Mouse (Mus musculus) forelimb bud, embryonic 11.5 days (tissue): ENCODE measurements around the gene Mrpl41.
A peak's percentile ranks its signal among the peaks of the same experiment; 100 is the strongest.
"Not testable (repeated sequence)": the region's sequence is repeated elsewhere in the genome, so short reads cannot be mapped to it uniquely, and the experiment has no call there.

ENCODE experiments used
- DNase-seq: peaks from one replicate; pipeline ENCODE4 v3.0.0-alpha.2; 2012; ENCODE audit warnings: low read depth, low spot score

Mrpl41 gene

GRCm38 (mm10) chr2:24974906-24975703, at the start of gene Mrpl41:
Gene Mrpl41 (minus strand): TSS chr2:24975098.
- DNase-seq: peak; percentile 96

DNA sequence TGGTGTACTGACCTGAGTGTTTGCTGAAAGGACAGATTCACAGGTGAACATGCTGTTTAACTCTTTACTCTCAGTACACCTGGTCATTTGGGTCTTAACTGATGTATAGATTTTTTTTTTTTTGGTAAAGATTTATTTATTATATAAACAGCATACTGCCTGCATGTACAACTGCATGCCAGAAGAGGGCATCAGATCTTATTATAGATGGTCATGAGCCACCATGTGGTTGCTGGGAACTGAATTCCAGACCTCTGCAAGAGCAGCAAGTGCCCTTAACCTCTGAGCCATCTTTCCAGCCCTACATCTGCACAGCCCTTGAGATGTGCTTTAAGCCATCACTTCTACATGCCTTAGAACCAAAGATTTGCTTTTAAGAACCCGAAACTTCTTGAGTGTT, 47.8 kb upstream of the Mrpl41 start:
- no peak for DNase-seq

GRCm38 (mm10) chr2:25008250-25008649, 33.4 kb upstream of the Mrpl41 start:
- no peak for DNase-seq

- DNase-seq: no peak
Measured at GRCm38 (mm10) chr2:25006767-25007166, 31.9 kb upstream of the Mrpl41 start.

- DNase-seq: no peak
Measured at GRCm38 (mm10) chr2:25003946-25004786, 29.3 kb upstream of the Mrpl41 start.

- DNase-seq: peak; percentile 32
Measured at GRCm38 (mm10) chr2:25000544-25001235, 25.8 kb upstream of the Mrpl41 start.

- DNase-seq: no peak
Measured at GRCm38 (mm10) chr2:24996471-24996870, 21.6 kb upstream of the Mrpl41 start.

GRCm38 (mm10) chr2:24995332-24995731, 20.4 kb upstream of the Mrpl41 start:
- no peak for DNase-seq

GRCm38 (mm10) chr2:24987762-24988161, 12.9 kb upstream of the Mrpl41 start:
- DNase-seq: no peak

GRCm38 (mm10) chr2:24976960-24977359, 2.1 kb upstream of the Mrpl41 start:
- DNase-seq: no peak

- DNase-seq: peak; percentile 71
Measured at GRCm38 (mm10) chr2:24975704-24976297, 903 bp upstream of the Mrpl41 start, which contains the start of gene Pnpla7. Gene Pnpla7 (plus strand): TSS chr2:24976033.

DNA sequence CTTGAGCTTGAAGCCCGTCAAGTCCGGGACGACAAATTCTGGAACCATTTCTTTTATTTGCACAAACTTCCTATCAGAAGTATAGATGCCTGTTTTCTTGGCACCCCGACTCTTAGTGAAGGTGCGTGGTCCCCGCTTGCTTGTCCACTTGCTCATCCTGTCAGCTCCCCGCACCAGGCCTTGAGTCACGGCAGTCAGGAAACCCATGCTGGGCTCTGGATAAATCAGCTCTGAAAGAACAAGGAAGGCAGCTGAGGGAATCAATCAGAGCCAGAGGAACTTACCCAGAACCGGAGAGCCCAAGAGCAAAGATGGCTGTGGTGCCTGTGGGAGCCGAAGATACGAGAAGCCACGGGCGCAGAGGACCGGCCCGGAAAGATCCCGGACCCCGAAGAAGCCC, 446 bp downstream of the Mrpl41 start:
- DNase-seq: not testable (repeated sequence)

DNA sequence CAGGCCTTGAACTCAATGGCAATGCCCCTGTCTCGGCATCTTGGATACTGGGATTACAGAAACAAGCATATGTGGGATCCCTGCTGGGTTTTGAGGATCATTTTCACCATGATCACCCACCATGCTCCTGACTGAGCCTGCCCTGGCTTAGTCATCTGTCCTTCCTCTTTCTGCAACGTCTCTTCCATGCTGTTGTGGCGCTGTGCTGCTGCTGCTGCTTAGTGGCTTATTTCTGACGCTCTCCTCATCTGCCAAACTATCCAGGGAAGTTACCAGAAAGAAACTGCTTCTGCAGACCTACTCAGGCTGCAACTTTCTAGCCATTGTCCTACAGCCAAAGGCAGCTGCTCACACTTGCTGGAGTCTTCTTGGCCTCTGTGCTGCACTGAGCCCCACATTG, 4.5 kb downstream of the Mrpl41 start:
- DNase-seq: no peak

DNA sequence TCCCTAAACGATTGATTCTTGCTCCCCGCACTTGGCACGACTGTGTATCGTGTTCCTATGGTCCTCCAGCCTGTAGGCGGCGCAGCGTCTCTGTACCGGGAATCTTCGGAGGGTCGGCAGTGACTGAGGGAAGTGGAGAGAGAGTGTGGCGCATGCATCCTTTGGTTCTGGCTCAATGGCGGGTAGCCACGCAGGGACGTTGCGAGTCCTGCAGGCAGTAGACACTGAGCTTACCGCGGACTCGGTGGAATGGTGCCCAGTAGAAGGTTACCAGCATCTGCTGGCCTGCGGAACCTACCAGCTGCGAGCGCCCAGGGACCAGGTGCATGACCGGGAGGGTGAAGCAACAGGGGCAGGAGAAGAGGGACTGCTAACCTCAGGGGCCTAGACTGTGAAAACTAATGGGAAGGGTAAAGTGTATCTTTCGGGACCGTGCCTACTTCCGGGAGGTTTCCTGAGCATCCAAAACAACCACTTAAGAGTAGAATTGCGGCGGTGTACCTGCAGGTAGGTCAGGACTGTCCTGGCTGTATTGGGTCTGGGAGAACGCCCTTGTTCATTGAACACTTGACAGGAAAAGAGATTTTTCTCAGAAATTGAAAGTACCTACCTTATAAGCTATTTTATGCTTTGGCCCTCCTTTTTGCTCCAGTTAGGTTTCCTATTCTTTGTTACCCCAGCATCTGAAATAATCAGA, 12.4 kb downstream of the Mrpl41 start, which contains the start of gene Dph7:
Gene Dph7, plus strand, starts transcription at position 97 of the 697 bp plus-strand sequence.
- DNase-seq: peak; percentile 86

DNA sequence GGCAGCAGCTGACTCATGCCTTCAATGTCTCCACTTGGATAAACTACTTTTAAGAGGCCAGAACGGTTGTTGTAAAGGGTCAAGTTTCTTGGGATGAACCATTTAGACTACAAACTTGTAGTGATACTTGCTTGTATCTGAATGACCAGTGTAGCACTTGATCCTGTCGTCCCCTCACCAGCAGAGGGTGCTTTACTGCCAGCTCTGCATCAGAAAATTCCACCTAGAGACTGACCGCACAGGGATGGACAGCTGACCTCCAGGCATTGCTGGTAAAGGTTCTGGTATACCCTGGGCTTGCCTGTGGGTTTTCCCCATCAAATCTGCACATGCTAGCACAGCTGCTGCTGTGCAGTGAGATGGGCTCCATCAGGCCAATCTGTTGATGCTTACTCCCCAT, 14.0 kb downstream of the Mrpl41 start:
- no peak for DNase-seq

- no peak for DNase-seq
Measured at GRCm38 (mm10) chr2:24952537-24953055, 22.3 kb downstream of the Mrpl41 start.

DNA sequence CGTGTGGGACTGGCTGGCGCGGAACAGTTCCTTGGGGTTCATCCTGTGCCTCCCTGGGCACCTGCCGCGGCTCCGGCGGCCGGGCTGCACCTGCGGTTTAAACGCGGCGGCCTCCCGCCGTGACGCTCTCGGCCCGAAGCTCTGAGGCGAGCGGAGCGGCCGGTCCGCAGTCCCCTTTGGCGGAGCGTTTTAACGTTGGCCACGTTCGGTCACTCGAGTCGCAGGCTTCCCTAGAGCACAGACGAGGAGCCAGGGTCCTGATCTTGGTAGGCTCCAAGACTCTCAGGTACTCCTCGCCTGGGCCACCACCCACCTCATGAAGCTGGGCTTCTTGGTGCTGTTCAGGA, 24.7 kb downstream of the Mrpl41 start:
- DNase-seq: no peak

GRCm38 (mm10) chr2:24949421-24950188, 25.3 kb downstream of the Mrpl41 start, which contains the start of gene Zmynd19:
Gene Zmynd19 (plus strand): TSS chr2:24949792.
- peak; percentile 96 for DNase-seq

GRCm38 (mm10) chr2:24944304-24944703, 30.6 kb downstream of the Mrpl41 start:
- DNase-seq: not testable (repeated sequence)

- DNase-seq: no peak
Measured at GRCm38 (mm10) chr2:24942092-24942491, 32.8 kb downstream of the Mrpl41 start.
